In the genomic region with DNA sequence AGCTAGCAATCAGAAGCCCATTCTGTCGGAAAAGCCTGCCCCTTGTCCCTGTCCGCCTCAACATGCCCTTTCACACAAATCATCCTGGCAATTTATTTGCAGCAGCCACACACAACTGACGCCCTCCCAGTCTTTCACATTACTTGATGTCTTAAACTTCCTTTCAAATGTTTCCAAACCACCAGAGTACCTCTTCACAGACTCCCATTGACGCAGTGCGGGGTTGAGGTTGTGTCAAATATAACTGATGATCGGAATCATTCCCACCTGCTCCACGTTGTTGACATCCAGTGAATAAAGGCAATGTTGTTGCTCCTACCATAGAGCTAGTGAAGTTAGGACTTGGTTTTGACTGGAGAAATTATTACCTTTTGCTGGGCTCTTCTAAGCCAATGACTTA, we compare ENCODE assay signal across 27 mouse cellular contexts.
DNase-seq lines count a peak whose midpoint lies in the region; ATAC-seq lines count a peak whose summit lies in the region.
"Had no signal": no experiment of that assay in that cellular context is flagged by ENCODE, and none has a peak within 500 bp of the region (broad histone marks: within the 10 kb centered on the region; RNA-seq: fewer than 3 reads in every experiment).

No protein-coding gene starts in this region.

- H3K27ac ChIP-seq in kidney, embryonic 14.5 days (ENCODE audit: low read depth, low read length) = no peak overlapping the region
- no peak overlapping the region for H3K27ac ChIP-seq in limb, embryonic 11.5 days (replicated peaks; ENCODE audit: low read depth, low read length)
- no peak overlapping the region for H3K27ac ChIP-seq in limb, embryonic 10.5 days
- no peak overlapping the region for H3K27ac ChIP-seq in limb, embryonic 12.5 days
- H3K27ac ChIP-seq: embryonic facial prominence, embryonic 10.5 days; embryonic facial prominence, embryonic 13.5 days; forebrain, embryonic 12.5 days; forebrain, embryonic 15.5 days; heart, embryonic 10.5 days; heart, embryonic 13.5 days; hindbrain, embryonic 14.5 days had no signal

- H3K4me3 ChIP-seq in kidney, embryonic 14.5 days (ENCODE audit: low read length) = no peak overlapping the region
- H3K4me3 ChIP-seq in limb, embryonic 11.5 days (ENCODE audit: low read depth, low read length) = no peak overlapping the region
- no peak overlapping the region for H3K4me3 ChIP-seq in limb, embryonic 10.5 days
- no peak overlapping the region for H3K4me3 ChIP-seq in limb, embryonic 12.5 days (replicated peaks)
- H3K4me3 ChIP-seq: embryonic facial prominence, embryonic 10.5 days; embryonic facial prominence, embryonic 13.5 days; erythroblast, embryonic 14.5 days; forebrain, embryonic 12.5 days; forebrain, embryonic 15.5 days; heart, embryonic 10.5 days; heart, embryonic 13.5 days had no signal

- H3K27me3 ChIP-seq in kidney, embryonic 14.5 days (ENCODE audit: control insufficient read depth, insufficient read depth, low read length) = no peaks in the 10 kb centered on the region
- H3K27me3 ChIP-seq in limb, embryonic 11.5 days (ENCODE audit: control insufficient read depth, insufficient read depth, low read length) = no peaks in the 10 kb centered on the region
- H3K27me3 ChIP-seq in limb, embryonic 10.5 days (ENCODE audit: low read depth, poor library complexity, severe bottlenecking) = no peaks in the 10 kb centered on the region
- no peaks in the 10 kb centered on the region for H3K27me3 ChIP-seq in limb, embryonic 12.5 days
- H3K27me3 ChIP-seq: embryonic facial prominence, embryonic 13.5 days; forebrain, embryonic 12.5 days; forebrain, embryonic 15.5 days; heart, embryonic 13.5 days had no signal

- H3K36me3 ChIP-seq in kidney, embryonic 14.5 days (ENCODE audit: control insufficient read depth, insufficient read depth, low read length) = no peaks in the 10 kb centered on the region
- no peaks in the 10 kb centered on the region for H3K36me3 ChIP-seq in limb, embryonic 11.5 days (ENCODE audit: control insufficient read depth, insufficient read depth, low read length)
- no peaks in the 10 kb centered on the region for H3K36me3 ChIP-seq in limb, embryonic 10.5 days
- H3K36me3 ChIP-seq in limb, embryonic 12.5 days = no peaks in the 10 kb centered on the region
- H3K36me3 ChIP-seq: embryonic facial prominence, embryonic 10.5 days; embryonic facial prominence, embryonic 13.5 days; forebrain, embryonic 12.5 days; forebrain, embryonic 15.5 days; heart, embryonic 10.5 days; heart, embryonic 13.5 days had no signal

- ATAC-seq in kidney, embryonic 14.5 days (ENCODE audit: low FRiP score, low TSS enrichment) = peak; percentile 81
- peak; percentile 57; the same call in 1 of the 2 replicates for ATAC-seq in limb, embryonic 11.5 days (ENCODE audit: insufficient number of reproducible peaks, low FRiP score, low TSS enrichment, low read depth)
- ATAC-seq in limb, embryonic 12.5 days (ENCODE audit: insufficient number of reproducible peaks, insufficient read depth, low FRiP score, low TSS enrichment, low read depth) = peak; percentile 31; the same call in 1 of the 2 replicates
- ATAC-seq: CD4-positive, CD25-positive, alpha-beta regulatory T cell, adult 4 months; forebrain, embryonic 15.5 days had no signal

- no peaks in the 10 kb centered on the region for H3K9me3 ChIP-seq in kidney, embryonic 14.5 days (ENCODE audit: control insufficient read depth, low read length)
- H3K9me3 ChIP-seq in limb, embryonic 11.5 days (ENCODE audit: control insufficient read depth, low read length) = no peaks in the 10 kb centered on the region
- no peaks in the 10 kb centered on the region for H3K9me3 ChIP-seq in limb, embryonic 10.5 days (replicated peaks)
- no peaks in the 10 kb centered on the region for H3K9me3 ChIP-seq in limb, embryonic 12.5 days
- H3K9me3 ChIP-seq: embryonic facial prominence, embryonic 10.5 days; embryonic facial prominence, embryonic 13.5 days; forebrain, embryonic 12.5 days; forebrain, embryonic 15.5 days; heart, embryonic 10.5 days; heart, embryonic 13.5 days had no signal

- H3K4me1 ChIP-seq in kidney, embryonic 14.5 days (ENCODE audit: control insufficient read depth, insufficient read depth, low read length) = 0 out of 2 replicates have a peak, but pooled peaks cover 3% of the 10 kb centered on the region
- no peaks in the 10 kb centered on the region for H3K4me1 ChIP-seq in limb, embryonic 11.5 days (ENCODE audit: control insufficient read depth, insufficient read depth, low read length)
- peaks cover 14% of the 10 kb centered on the region for H3K4me1 ChIP-seq in limb, embryonic 10.5 days
- no peaks in the 10 kb centered on the region for H3K4me1 ChIP-seq in limb, embryonic 12.5 days (replicated peaks)
- H3K4me1 ChIP-seq: forebrain, embryonic 12.5 days; forebrain, embryonic 15.5 days; heart, embryonic 10.5 days had no signal

- 36% methylated on average over 7 of the region's 7 CpGs for WGBS in kidney, embryonic 14.5 days
- WGBS in limb, embryonic 11.5 days = 55% methylated on average over 7 of the region's 7 CpGs
- WGBS in limb, embryonic 10.5 days = 65% methylated on average over 7 of the region's 7 CpGs
- 49% methylated on average over 7 of the region's 7 CpGs for WGBS in limb, embryonic 12.5 days

- DNase-seq in kidney, postnatal 10 days = no peak
- DNase-seq in limb, embryonic 11.5 days (ENCODE audit: low spot score) = peak; percentile 44
- no peak for DNase-seq in limb, embryonic 10.5 days (ENCODE audit: low spot score)
- peak; percentile 7 for DNase-seq in embryo, embryonic 11 days
- DNase-seq in layer of hippocampus, adult 8-10 months (ENCODE audit: low spot score in 2 of 2) = no peak
- DNase-seq: adrenal gland, adult 2 months; adrenal gland, postnatal 14 days; cerebellum, adult 11 months; cerebellum, adult 2 months; cerebellum, adult 9-11 months; cerebellum, postnatal 25 days; gastrocnemius, postnatal 10 days; gastrocnemius, postnatal 36 days; heart, adult 18-20 months; heart, postnatal 14 days; heart, postnatal 4 days had no signal

- H3K4me2 ChIP-seq in kidney, embryonic 14.5 days (replicated peaks; ENCODE audit: low read depth, low read length) = no peak overlapping the region
- H3K4me2 ChIP-seq in limb, embryonic 11.5 days (ENCODE audit: low read depth, severe bottlenecking) = no peak overlapping the region
- H3K4me2 ChIP-seq in limb, embryonic 12.5 days = no peak overlapping the region
- H3K4me2 ChIP-seq: embryonic facial prominence, embryonic 13.5 days; forebrain, embryonic 12.5 days; forebrain, embryonic 15.5 days; heart, embryonic 13.5 days; hindbrain, embryonic 14.5 days had no signal

- H3K9ac ChIP-seq in kidney, embryonic 14.5 days (ENCODE audit: low read depth, low read length) = no peak overlapping the region
- H3K9ac ChIP-seq in limb, embryonic 11.5 days (ENCODE audit: low read length) = no peak overlapping the region
- no peak overlapping the region for H3K9ac ChIP-seq in limb, embryonic 12.5 days (replicated peaks)
- H3K9ac ChIP-seq: embryonic facial prominence, embryonic 13.5 days; forebrain, embryonic 12.5 days; forebrain, embryonic 15.5 days; heart, embryonic 13.5 days; hindbrain, embryonic 14.5 days had no signal

Comparison
In these comparisons a context has a peak if more than half of its experiments do, and no peak if none do; other contexts are left out.
1. DNase-seq: peak in limb, embryonic 11.5 days (single experiment) and embryo, embryonic 11 days (single experiment); none in kidney, postnatal 10 days (single experiment), limb, embryonic 10.5 days (single experiment) and layer of hippocampus, adult 8-10 months (0 of 2).
2. ATAC-seq: peak in every context shown above with its lines; median percentile 81 in kidney, embryonic 14.5 days; 57 in limb, embryonic 11.5 days; 31 in limb, embryonic 12.5 days.